Mouse (Mus musculus) cortical plate, adult 2 months (tissue): Measurements from ENCODE around the gene Atg9b.

Source experiments
- CTCF ChIP-seq: fragments of 200-500 bp; IDR thresholded peaks from 2 replicates; pipeline ENCODE4 v1.5.1; 2011; ENCODE audit warnings: mild to moderate bottlenecking, control low read depth, low read length; ENCODE audit not compliant: insufficient read depth; ENCODE audit errors: extremely low read depth
- POLR2A ChIP-seq: fragments of 200-500 bp; IDR thresholded peaks from 2 replicates; pipeline ENCODE4 v1.6.1; 2011; ENCODE audit warnings: mild to moderate bottlenecking, low read length, control low read depth; ENCODE audit not compliant: insufficient read depth; ENCODE audit errors: extremely low read depth

DNA sequence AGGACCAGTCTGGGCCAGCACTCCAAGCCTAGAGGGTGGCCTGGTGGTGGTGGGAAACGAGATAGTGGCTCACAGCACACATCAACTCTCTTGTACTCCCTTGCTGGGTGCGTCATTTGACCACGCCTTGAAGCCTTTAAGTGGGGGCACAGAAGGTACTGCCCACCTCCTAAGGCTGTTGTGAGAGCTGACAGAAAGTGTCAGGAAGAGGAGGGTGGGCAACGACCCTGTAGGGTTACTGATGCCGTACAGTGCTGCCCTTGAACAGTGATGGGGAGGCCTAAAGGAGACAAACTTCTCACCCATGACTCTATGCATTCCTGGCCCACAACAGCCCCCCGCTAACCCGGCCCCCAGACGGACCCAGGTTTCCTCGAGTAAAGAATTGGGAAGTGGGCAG lies 25.5 kb downstream of the Atg9b start:
- no peak for TF ChIP-seq CTCF
- TF ChIP-seq POLR2A = no peak
